Mouse (Mus musculus): ENCODE measurements around the gene Tmem214.
A peak's percentile ranks its signal among the peaks of the same experiment; 100 is the strongest.

DNA sequence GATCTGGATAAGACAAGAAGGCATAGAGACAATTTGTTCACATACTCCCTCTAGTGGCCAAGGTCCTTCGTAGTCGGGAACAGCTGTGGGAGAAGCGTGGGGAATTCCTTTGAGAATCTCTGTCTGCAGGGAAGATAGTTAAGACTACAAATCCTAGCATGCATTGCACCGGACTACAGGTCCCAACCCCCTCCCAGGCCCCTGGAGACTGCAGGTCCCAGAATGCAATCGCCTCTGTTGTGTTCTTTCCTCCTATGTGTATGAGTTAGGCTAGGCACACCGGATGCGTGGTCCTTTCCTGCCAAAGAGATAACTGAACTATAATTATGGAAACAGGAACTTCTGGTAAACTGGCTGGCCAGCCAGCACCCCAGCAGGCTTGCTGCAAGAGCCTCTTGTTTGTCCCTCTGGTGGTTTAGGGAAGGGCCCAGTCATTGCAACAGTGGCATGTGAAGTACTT lies 48.2 kb downstream of the Tmem214 start:
- peak; percentile 47; the same call in 1 of the 2 replicates for TF ChIP-seq POLR2A (IDR thresholded peaks at IDR 0.05; ENCODE audit: borderline replicate concordance, extremely low read depth, low read depth, low read length)
- peak; percentile 63 for TF ChIP-seq CTCF (IDR thresholded peaks at IDR 0.05; ENCODE audit: insufficient read depth, low read length)

Measured in lung, adult 2 months (tissue).